ENCODE assay signal across 15 mouse cellular contexts in genomic region chr12:113028898-113029297, GRCm38 (mm10). TPM values are rescaled to one million over a fixed set of nuclear protein-coding genes. Genes with fewer than 3 reads are reported as not detected.
DNase-seq lines count a peak whose midpoint lies in the region; ATAC-seq and TF ChIP-seq lines count a peak whose summit lies in the region.
"Had no signal": no experiment of that assay in that cellular context is flagged by ENCODE, and none has a peak within 500 bp of the region (broad histone marks: within the 10 kb centered on the region; RNA-seq: fewer than 3 reads in every experiment).

No protein-coding gene starts in this region.

- H3K27ac ChIP-seq in neural tube, embryonic 13.5 days (replicated peaks), result peak overlapping the region; percentile 49
- peak overlapping the region; percentile 28 for H3K27ac ChIP-seq in limb, embryonic 13.5 days
- 0 out of 2 replicates have a peak overlapping the region, but pooled peaks have one; percentile 14 for H3K27ac ChIP-seq in stomach, postnatal 0 days (replicated peaks)
- H3K27ac ChIP-seq: embryonic facial prominence, embryonic 13.5 days had no signal

- H3K36me3 ChIP-seq in neural tube, embryonic 13.5 days, result peaks cover 15% of the 10 kb centered on the region
- H3K36me3 ChIP-seq in limb, embryonic 13.5 days, result peaks cover 32% of the 10 kb centered on the region
- H3K36me3 ChIP-seq in stomach, postnatal 0 days (ENCODE audit: control insufficient read depth, insufficient read depth, low read length), result no peaks in the 10 kb centered on the region; the same call in 1 of the 2 replicates

- peak overlapping the region; percentile 13; the same call in 1 of the 2 replicates for H3K9ac ChIP-seq in neural tube, embryonic 13.5 days
- H3K9ac ChIP-seq in limb, embryonic 13.5 days, result 0 out of 2 replicates have a peak overlapping the region, but pooled peaks have one; percentile 13
- H3K9ac ChIP-seq in stomach, postnatal 0 days (ENCODE audit: low read length), result no peak overlapping the region
- H3K9ac ChIP-seq: embryonic facial prominence, embryonic 13.5 days; lung, embryonic 14.5 days had no signal

- no peak for TF ChIP-seq EP300 in stomach, postnatal 0 days (optimal IDR thresholded peaks at IDR 0.05)

- 58% methylated on average over 9 of the region's 9 CpGs for WGBS in neural tube, embryonic 13.5 days
- WGBS in limb, embryonic 13.5 days, result 65% methylated on average over 9 of the region's 9 CpGs
- 69% methylated on average over 9 of the region's 9 CpGs for WGBS in stomach, postnatal 0 days
- 68% methylated on average over 9 of the region's 9 CpGs for WGBS in lung, adult 2 months

- peaks cover 64% of the 10 kb centered on the region for H3K4me1 ChIP-seq in neural tube, embryonic 13.5 days (replicated peaks)
- peaks cover 16% of the 10 kb centered on the region for H3K4me1 ChIP-seq in limb, embryonic 13.5 days
- H3K4me1 ChIP-seq in stomach, postnatal 0 days (replicated peaks; ENCODE audit: control insufficient read depth, insufficient read depth), result no peaks in the 10 kb centered on the region
- H3K4me1 ChIP-seq in lung, adult 2 months (ENCODE audit: control insufficient read depth, insufficient read depth, low read length), result peaks cover 3% of the 10 kb centered on the region; the same call in 1 of the 2 replicates

- H3K27me3 ChIP-seq in neural tube, embryonic 13.5 days, result no peaks in the 10 kb centered on the region
- no peaks in the 10 kb centered on the region for H3K27me3 ChIP-seq in limb, embryonic 13.5 days
- no peaks in the 10 kb centered on the region for H3K27me3 ChIP-seq in stomach, postnatal 0 days (ENCODE audit: control insufficient read depth, insufficient read depth, low read length)
- H3K27me3 ChIP-seq: embryonic facial prominence, embryonic 13.5 days had no signal

- DNase-seq in gastrocnemius, postnatal 25 days, result peak; percentile 54
- no peak for DNase-seq in gastrocnemius, postnatal 10 days
- DNase-seq in neural tube, embryonic 10.5 days (ENCODE audit: extremely low spot score, low spot score), result no peak
- no peak for DNase-seq in stomach, postnatal 0 days (ENCODE audit: low spot score)
- DNase-seq in urinary bladder, postnatal 14 days (ENCODE audit: low spot score), result no peak
- no peak for DNase-seq in lung, adult 2 months
- DNase-seq: B cell, adult 2 months; cerebellum, adult 18-20 months; lung, embryonic 14.5 days; right cerebral cortex, adult 18-20 months had no signal

- no peak overlapping the region for H3K4me3 ChIP-seq in neural tube, embryonic 13.5 days
- H3K4me3 ChIP-seq in limb, embryonic 13.5 days, result no peak overlapping the region
- H3K4me3 ChIP-seq in stomach, postnatal 0 days (ENCODE audit: low read depth, low read length), result no peak overlapping the region
- H3K4me3 ChIP-seq in lung, adult 2 months (replicated peaks; ENCODE audit: extremely low read depth, low read depth, low read length), result no peak overlapping the region
- H3K4me3 ChIP-seq: embryonic facial prominence, embryonic 13.5 days had no signal

- H3K4me2 ChIP-seq in neural tube, embryonic 13.5 days, result no peak overlapping the region
- H3K4me2 ChIP-seq in limb, embryonic 13.5 days (replicated peaks), result no peak overlapping the region
- no peak overlapping the region for H3K4me2 ChIP-seq in stomach, postnatal 0 days (replicated peaks; ENCODE audit: low read depth)
- H3K4me2 ChIP-seq: embryonic facial prominence, embryonic 13.5 days; lung, embryonic 14.5 days had no signal

- TF ChIP-seq POLR2A in lung, adult 2 months (IDR thresholded peaks at IDR 0.05; ENCODE audit: borderline replicate concordance, extremely low read depth, low read depth, low read length), result no peak

- ATAC-seq in neural tube, embryonic 13.5 days (ENCODE audit: low read depth), result no peak
- ATAC-seq in limb, embryonic 13.5 days (ENCODE audit: low FRiP score, low read depth), result peak; percentile 38; the same call in 1 of the 2 replicates
- ATAC-seq in stomach, postnatal 0 days (ENCODE audit: low FRiP score, low TSS enrichment), result no peak
- ATAC-seq: intestine, postnatal 0 days had no signal

- no peak for TF ChIP-seq CTCF in stomach, postnatal 0 days (IDR thresholded peaks at IDR 0.05; ENCODE audit: low read depth)
- TF ChIP-seq CTCF in lung, adult 2 months (IDR thresholded peaks at IDR 0.05; ENCODE audit: insufficient read depth, low read length), result no peak

- H3K9me3 ChIP-seq in neural tube, embryonic 13.5 days, result no peaks in the 10 kb centered on the region
- H3K9me3 ChIP-seq in limb, embryonic 13.5 days, result no peaks in the 10 kb centered on the region
- H3K9me3 ChIP-seq in stomach, postnatal 0 days (ENCODE audit: control insufficient read depth, low read length), result no peaks in the 10 kb centered on the region
- H3K9me3 ChIP-seq: embryonic facial prominence, embryonic 13.5 days had no signal

RNA-seq across cellular contexts. Expression of gene Pacs2, which starts 14.6 kb away (rescaled TPM):
- 10 to 100 TPM; 34.7 to 38.5 TPM for total RNA-seq in gastrocnemius, postnatal 25 days (2021)
- 10 to 100 TPM; 51.8 to 54.4 TPM for total RNA-seq in gastrocnemius, postnatal 10 days (2021)
- polyA plus RNA-seq in neural tube, embryonic 13.5 days (2015; fragmentation: Nextera tagmentation; extraction: Ambion mirVana), result 26.1 and 27.8 TPM in 2 replicates
- polyA plus RNA-seq in limb, embryonic 13.5 days (2015; fragmentation: Nextera tagmentation; extraction: Ambion mirVana), result 14.2 and 16.7 TPM in 2 replicates
- 4.1 and 5.1 TPM in 2 replicates for polyA plus RNA-seq in stomach, postnatal 0 days (2015; fragmentation: Nextera tagmentation; extraction: Ambion mirVana)
- 51.8 and 54.8 TPM in 2 replicates for polyA plus RNA-seq in lung, adult 2 months (2012; rRNA removed)

RNA-seq across cellular contexts. Expression of gene Brf1, which starts 28.4 kb away (rescaled TPM):
- 10 to 100 TPM; 19.3 to 19.4 TPM for total RNA-seq in gastrocnemius, postnatal 25 days (2021)
- total RNA-seq in gastrocnemius, postnatal 10 days (2021), result 10 to 100 TPM; 28.2 to 37.9 TPM
- polyA plus RNA-seq in neural tube, embryonic 13.5 days (2015; fragmentation: Nextera tagmentation; extraction: Ambion mirVana), result 55.8 and 55.9 TPM in 2 replicates
- polyA plus RNA-seq in limb, embryonic 13.5 days (2015; fragmentation: Nextera tagmentation; extraction: Ambion mirVana), result 71.4 and 74.0 TPM in 2 replicates
- polyA plus RNA-seq in stomach, postnatal 0 days (2015; fragmentation: Nextera tagmentation; extraction: Ambion mirVana), result 22.3 and 27.6 TPM in 2 replicates
- polyA plus RNA-seq in lung, adult 2 months (2012; rRNA removed), result 83.3 and 131 TPM in 2 replicates

RNA-seq across cellular contexts. Expression of gene Tex22, which starts 45.4 kb away (rescaled TPM):
- total RNA-seq in gastrocnemius, postnatal 25 days (2021), result not detected
- under 1 TPM in 1 of 2 experiments, not detected in 1; 0.20 TPM for total RNA-seq in gastrocnemius, postnatal 10 days (2021)
- polyA plus RNA-seq in neural tube, embryonic 13.5 days (2015; fragmentation: Nextera tagmentation; extraction: Ambion mirVana), result not detected in 2 replicates
- polyA plus RNA-seq in limb, embryonic 13.5 days (2015; fragmentation: Nextera tagmentation; extraction: Ambion mirVana), result 0.14 TPM in 1 of 2 replicates, not detected in the other
- not detected in 2 replicates for polyA plus RNA-seq in stomach, postnatal 0 days (2015; fragmentation: Nextera tagmentation; extraction: Ambion mirVana)
- polyA plus RNA-seq in lung, adult 2 months (2012; rRNA removed), result 0.24 and 0.31 TPM in 2 replicates
- total RNA-seq: monocyte, adult 5-6 weeks had no signal
- polyA plus RNA-seq: embryonic facial prominence, embryonic 13.5 days; intestine, postnatal 0 days; lung, embryonic 14.5 days had no signal

RNA-seq across cellular contexts. Expression of gene Btbd6, which starts 52.6 kb away (rescaled TPM):
- total RNA-seq in gastrocnemius, postnatal 25 days (2021), result 10 to 100 TPM; 12.6 to 13.1 TPM
- 10 to 100 TPM; 10.4 to 12.7 TPM for total RNA-seq in gastrocnemius, postnatal 10 days (2021)
- polyA plus RNA-seq in neural tube, embryonic 13.5 days (2015; fragmentation: Nextera tagmentation; extraction: Ambion mirVana), result 35.0 and 41.4 TPM in 2 replicates
- polyA plus RNA-seq in limb, embryonic 13.5 days (2015; fragmentation: Nextera tagmentation; extraction: Ambion mirVana), result 26.7 and 27.5 TPM in 2 replicates
- 17.1 and 19.7 TPM in 2 replicates for polyA plus RNA-seq in stomach, postnatal 0 days (2015; fragmentation: Nextera tagmentation; extraction: Ambion mirVana)
- 48.4 and 72.3 TPM in 2 replicates for polyA plus RNA-seq in lung, adult 2 months (2012; rRNA removed)
